Mouse (Mus musculus): ENCODE measurements around the gene Arfrp1.
A peak's percentile ranks its signal among the peaks of the same experiment; 100 is the strongest.

Gene Arfrp1

DNA sequence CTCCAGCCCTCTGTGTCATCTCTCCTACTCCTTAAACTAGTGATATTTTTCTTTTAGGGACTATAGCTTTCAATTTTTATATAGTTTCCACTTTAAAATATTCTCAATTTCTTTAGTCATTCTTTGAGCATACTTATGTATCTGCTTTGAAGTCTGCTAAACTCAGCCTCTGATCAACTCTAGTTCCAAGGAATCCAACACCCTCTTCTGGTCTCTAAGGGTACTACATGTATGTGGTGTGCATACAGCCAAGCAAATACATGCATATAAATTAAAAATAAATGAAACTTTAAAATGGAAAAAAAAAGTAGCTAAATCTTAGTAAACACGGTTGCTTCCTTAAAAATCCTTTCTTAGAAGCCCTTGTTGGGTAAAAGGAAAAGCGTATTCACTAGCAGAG, 10.6 kb upstream of the Arfrp1 start:
- no peak for DNase-seq

- DNase-seq: no peak
Measured at GRCm38 (mm10) chr2:181370001-181370400, 4.8 kb upstream of the Arfrp1 start.

GRCm38 (mm10) chr2:181365655-181366075, 461 bp upstream of the Arfrp1 start:
- no peak for DNase-seq

GRCm38 (mm10) chr2:181364487-181364859, 731 bp downstream of the Arfrp1 start:
- DNase-seq: no peak

DNA sequence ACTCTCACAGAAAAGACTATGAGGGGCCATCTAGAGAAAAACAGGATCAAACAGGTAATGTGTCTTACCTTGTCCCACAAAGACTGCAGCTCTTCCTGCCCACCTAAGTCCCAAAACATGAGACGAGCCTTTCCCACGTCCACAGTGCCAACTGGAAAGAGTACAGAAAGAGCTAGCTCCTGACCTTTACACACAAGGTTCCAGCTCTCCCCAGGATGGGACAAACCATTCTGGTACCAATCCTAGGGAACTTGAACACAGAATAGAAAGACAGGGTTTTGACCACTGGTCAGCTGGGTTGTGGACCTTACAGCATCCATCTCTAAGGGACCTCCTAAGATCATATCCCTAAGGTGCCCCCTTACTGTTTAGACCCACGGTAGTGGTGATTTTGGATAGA, 1.3 kb downstream of the Arfrp1 start:
- DNase-seq: no peak

DNA sequence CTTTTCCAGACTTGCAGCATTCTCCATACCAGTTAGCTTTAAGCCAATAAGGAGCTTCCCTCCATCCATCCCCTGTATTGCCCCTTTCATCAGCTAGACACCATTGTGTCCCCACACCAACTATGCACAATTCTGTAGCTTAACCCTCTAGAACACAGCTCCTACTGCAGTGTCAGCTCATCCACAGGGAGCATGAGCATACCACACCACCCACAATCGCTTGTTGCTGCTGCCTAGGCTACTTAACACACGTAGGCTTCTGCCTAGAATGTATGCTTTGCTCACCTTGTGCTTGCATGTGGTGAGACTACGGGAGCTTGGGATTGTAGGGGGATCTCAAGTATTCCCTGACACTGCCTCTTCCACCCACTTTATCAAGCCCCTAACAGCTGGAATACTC, 8.4 kb downstream of the Arfrp1 start:
- DNase-seq: no peak

DNA sequence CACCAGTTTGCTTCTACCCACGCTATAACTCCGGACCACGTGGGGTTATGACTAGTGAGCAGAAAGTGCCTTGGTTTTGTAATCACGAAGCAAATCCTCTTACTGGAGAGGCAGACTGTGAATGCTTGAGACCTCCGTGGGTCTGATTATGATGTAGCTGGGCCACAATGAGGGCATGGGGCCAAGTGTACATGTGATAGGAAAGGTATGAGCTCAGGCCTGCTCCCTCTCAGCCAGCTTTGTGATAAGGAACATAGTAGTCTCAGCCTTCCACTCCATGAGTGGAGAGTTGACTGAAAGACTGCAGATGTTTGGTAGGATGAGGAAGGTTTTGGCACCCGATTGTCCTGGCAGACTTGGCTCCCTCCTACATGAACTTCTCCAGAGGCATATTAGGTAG, 22.4 kb downstream of the Arfrp1 start:
- no peak for DNase-seq

DNA sequence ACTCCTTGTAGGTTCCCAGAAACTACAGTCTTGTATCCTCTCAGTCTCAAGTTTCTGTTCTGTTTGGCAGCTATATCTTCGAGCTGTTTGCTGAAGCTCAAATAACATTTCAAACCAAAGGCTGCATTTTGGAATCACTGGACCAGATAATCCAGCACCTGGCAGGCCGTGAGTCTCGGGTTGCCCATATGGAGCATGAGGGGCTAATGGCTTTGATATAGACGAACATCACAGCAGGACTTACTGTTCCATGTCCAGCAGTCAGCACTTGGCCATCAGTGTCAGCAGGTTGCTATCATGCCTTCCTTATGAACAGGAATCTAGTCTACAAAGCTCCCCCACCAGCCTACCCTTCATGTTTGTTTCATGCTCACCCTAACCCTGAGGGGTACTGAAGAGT, 24.8 kb downstream of the Arfrp1 start:
- no peak for DNase-seq

GRCm38 (mm10) chr2:181334023-181334422, 31.2 kb downstream of the Arfrp1 start:
- DNase-seq: peak; percentile 49

DNA sequence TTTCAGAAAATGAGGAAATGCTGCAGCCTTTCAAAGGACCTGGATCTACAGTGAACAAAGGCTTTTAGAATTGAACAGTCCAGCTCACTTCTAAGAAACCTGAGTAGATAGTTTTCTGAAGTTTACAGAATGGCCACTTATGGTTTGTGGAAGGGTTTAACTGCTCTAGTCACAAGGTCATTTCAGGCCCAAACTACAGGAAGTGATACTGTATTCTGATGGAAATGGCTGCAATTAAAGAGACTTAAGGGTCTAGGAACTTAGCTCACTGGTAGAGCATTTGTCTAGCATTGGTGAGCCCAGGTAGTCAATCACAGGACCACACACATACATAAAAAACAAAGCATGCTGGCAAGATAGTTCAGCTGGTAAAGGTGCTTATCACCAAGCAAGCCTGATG, 32.7 kb downstream of the Arfrp1 start:
- DNase-seq: no peak

- no peak for DNase-seq
Measured at GRCm38 (mm10) chr2:181326098-181326497, 39.1 kb downstream of the Arfrp1 start.

DNA sequence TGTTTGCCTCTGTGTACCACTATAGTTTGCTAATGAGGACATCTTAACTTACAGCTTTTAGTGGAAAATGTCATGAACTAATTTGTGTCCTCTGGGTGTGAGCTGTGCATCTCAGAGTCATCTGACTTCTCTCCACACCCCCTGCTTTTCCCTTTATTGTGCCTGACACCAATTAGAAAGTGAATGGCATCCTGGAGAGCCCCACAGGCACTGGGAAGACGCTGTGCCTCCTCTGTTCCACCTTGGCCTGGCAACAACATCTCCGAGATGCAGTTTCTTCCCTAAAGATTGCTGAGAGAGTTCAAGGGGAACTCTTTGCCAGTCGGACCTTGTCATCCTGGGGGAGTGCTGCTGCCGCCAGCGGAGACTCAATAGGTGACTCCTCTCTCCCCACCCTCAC, 43.1 kb downstream of the Arfrp1 start:
- no peak for DNase-seq

DNA sequence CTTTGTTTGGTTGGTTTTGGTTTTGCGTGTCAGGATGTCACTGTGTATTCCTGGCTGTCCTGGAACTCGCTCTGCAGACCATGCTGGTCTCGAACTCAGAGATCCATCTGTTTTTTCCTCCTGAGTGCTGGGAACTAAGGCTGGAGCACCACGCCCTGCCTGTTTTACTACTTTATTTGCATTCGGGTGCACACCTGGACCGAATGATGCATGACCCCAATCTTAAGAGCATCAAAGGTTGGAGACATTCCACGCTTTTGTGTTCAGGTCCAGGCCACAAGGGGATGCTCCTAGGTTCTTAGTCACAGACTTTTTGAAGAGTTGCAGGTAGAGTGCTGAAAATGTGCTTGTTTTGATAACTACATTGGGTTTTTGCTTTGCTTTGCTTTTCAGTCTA, 45.1 kb downstream of the Arfrp1 start:
- no peak for DNase-seq

- DNase-seq: peak; percentile 72
Measured at GRCm38 (mm10) chr2:181319248-181320102, 45.7 kb downstream of the Arfrp1 start, which contains the start of gene Rtel1. Gene Rtel1 (plus strand): TSS chr2:181319739.

DNA sequence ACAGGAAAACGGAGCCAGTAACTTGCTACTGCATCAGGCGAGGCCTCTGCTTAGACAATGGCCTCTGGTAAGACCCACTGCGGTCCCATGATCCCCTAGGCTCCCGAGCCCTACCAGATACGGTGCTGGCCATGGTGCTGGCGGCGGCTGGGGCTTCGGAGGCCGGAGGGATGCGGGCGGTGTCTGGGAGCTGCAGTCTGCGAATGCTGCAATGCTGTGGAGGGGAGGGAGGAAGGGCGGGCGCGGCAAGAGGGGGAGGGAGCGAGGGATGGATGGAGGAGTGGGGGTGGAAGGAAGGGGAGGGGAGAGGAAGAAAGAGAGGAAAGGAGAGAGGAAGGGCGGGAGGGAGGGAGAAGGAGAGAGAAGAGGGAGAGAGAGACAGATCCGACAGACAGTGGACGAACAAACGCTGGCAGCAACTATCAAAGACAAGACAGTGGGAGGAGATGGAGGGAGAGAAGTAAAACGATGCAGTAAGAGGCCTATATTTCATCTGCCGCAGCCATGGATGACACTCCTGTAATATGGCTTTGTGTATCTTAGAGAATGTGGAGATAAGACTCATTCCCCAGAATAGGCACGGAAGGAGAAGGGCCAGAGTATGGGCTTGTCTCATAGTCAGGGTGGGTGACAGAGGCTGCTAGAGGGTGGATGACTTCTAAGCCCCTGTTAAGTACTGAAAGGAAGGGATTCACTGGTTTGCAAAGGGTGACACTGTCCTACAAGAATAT, 51.0 kb downstream of the Arfrp1 start, which contains the start of gene Stmn3:
TSS of gene Stmn3 (minus strand) at position 421 of the 731 bp plus-strand sequence.
- DNase-seq: no peak

GRCm38 (mm10) chr2:181313344-181314079, 51.7 kb downstream of the Arfrp1 start:
- DNase-seq: no peak

- DNase-seq: no peak
Measured at GRCm38 (mm10) chr2:181313006-181313343, 52.2 kb downstream of the Arfrp1 start.

DNA sequence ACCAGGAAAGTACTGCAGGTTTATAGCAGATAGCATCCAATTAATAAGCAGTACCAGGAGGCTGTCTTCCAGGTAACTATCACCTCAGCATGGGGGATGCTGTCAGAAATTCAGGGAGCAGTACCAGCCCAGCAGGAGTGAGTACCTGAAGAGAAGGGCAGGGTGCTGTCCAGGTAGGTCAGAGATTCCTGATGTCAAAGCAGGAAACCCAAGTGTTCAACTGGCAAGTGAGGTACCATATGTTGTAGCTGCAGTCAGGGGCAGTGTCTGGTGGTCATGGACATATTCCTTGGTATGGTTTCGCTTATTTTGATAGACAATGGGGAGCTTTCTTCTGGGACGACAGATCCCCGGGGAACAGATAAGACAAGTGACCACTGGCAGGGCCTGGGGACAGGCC, 52.8 kb downstream of the Arfrp1 start:
- DNase-seq: no peak
